Comparison of ENCODE assay signal across 16 mouse cellular contexts in genomic region chr7:17073513-17073903, GRCm38 (mm10). TPM values are rescaled to one million over a fixed set of nuclear protein-coding genes. Genes with fewer than 3 reads are reported as not detected.
DNase-seq lines count a peak whose midpoint lies in the region; ATAC-seq lines count a peak whose summit lies in the region.
"Had no signal": no experiment of that assay in that cellular context is flagged by ENCODE, and none has a peak within 500 bp of the region (broad histone marks: within the 10 kb centered on the region; RNA-seq: fewer than 3 reads in every experiment).

No protein-coding gene starts in this region.

- H3K9ac ChIP-seq in hindbrain, embryonic 16.5 days (ENCODE audit: low read depth, low read length): no peak overlapping the region
- H3K9ac ChIP-seq in hindbrain, embryonic 12.5 days: no peak overlapping the region
- H3K9ac ChIP-seq in neural tube, embryonic 14.5 days (replicated peaks; ENCODE audit: low read depth, low read length): no peak overlapping the region
- H3K9ac ChIP-seq in liver, embryonic 16.5 days (ENCODE audit: low read depth, low read length): no peak overlapping the region
- H3K9ac ChIP-seq in neural tube, embryonic 15.5 days (replicated peaks): no peak overlapping the region
- H3K9ac ChIP-seq: heart, embryonic 15.5 days; intestine, embryonic 15.5 days; neural tube, embryonic 13.5 days; stomach, embryonic 15.5 days had no signal

- H3K27ac ChIP-seq in hindbrain, embryonic 16.5 days (ENCODE audit: low read depth, low read length): no peak overlapping the region
- H3K27ac ChIP-seq in hindbrain, embryonic 12.5 days: no peak overlapping the region
- no peak overlapping the region for H3K27ac ChIP-seq in neural tube, embryonic 14.5 days (ENCODE audit: low read depth, low read length)
- peak overlapping the region; percentile 90; the same call in 1 of the 2 replicates for H3K27ac ChIP-seq in liver, embryonic 16.5 days (ENCODE audit: low read length)
- H3K27ac ChIP-seq in neural tube, embryonic 15.5 days (replicated peaks): no peak overlapping the region
- H3K27ac ChIP-seq: embryonic facial prominence, embryonic 10.5 days; heart, embryonic 15.5 days; intestine, embryonic 15.5 days; neural tube, embryonic 13.5 days; stomach, embryonic 15.5 days had no signal

- whole genome bisulfite sequencing in hindbrain, embryonic 16.5 days: 63% methylated on average over 5 of the region's 5 CpGs
- 60% methylated on average over 5 of the region's 5 CpGs for WGBS in hindbrain, embryonic 12.5 days
- 59% methylated on average over 5 of the region's 5 CpGs for WGBS in neural tube, embryonic 14.5 days
- WGBS in liver, embryonic 16.5 days (ENCODE audit: insufficient replicate concordance): 49% methylated on average over 5 of the region's 5 CpGs
- WGBS in neural tube, embryonic 15.5 days: 62% methylated on average over 5 of the region's 5 CpGs

- H3K4me1 ChIP-seq in hindbrain, embryonic 16.5 days (ENCODE audit: control insufficient read depth, insufficient read depth, low read depth, low read length): peaks cover 4% of the 10 kb centered on the region; the same call in 1 of the 2 replicates
- no peaks in the 10 kb centered on the region for H3K4me1 ChIP-seq in hindbrain, embryonic 12.5 days
- H3K4me1 ChIP-seq in neural tube, embryonic 14.5 days (ENCODE audit: control insufficient read depth, insufficient read depth, low read length): no peaks in the 10 kb centered on the region
- H3K4me1 ChIP-seq in liver, embryonic 16.5 days (ENCODE audit: control insufficient read depth, low read depth, low read length): peaks cover 7% of the 10 kb centered on the region
- no peaks in the 10 kb centered on the region for H3K4me1 ChIP-seq in neural tube, embryonic 15.5 days
- H3K4me1 ChIP-seq: embryonic facial prominence, embryonic 10.5 days; heart, embryonic 15.5 days; neural tube, embryonic 13.5 days; stomach, embryonic 15.5 days had no signal

- DNase-seq in neural tube, embryonic 10.5 days (ENCODE audit: extremely low spot score, low spot score): no peak
- no peak for DNase-seq in gastrocnemius, postnatal 36 days

- no peak overlapping the region for H3K4me2 ChIP-seq in hindbrain, embryonic 16.5 days (ENCODE audit: low read length)
- H3K4me2 ChIP-seq in hindbrain, embryonic 12.5 days (replicated peaks): no peak overlapping the region
- H3K4me2 ChIP-seq in neural tube, embryonic 14.5 days (ENCODE audit: low read depth, low read length): no peak overlapping the region
- no peak overlapping the region for H3K4me2 ChIP-seq in liver, embryonic 16.5 days (ENCODE audit: low read depth, low read length)
- H3K4me2 ChIP-seq in neural tube, embryonic 15.5 days: no peak overlapping the region
- H3K4me2 ChIP-seq: heart, embryonic 15.5 days; intestine, embryonic 15.5 days had no signal

- no peaks in the 10 kb centered on the region for H3K9me3 ChIP-seq in hindbrain, embryonic 16.5 days (ENCODE audit: control insufficient read depth, low read length)
- 0 out of 2 replicates have a peak, but pooled peaks cover 7% of the 10 kb centered on the region for H3K9me3 ChIP-seq in hindbrain, embryonic 12.5 days (replicated peaks)
- no peaks in the 10 kb centered on the region for H3K9me3 ChIP-seq in neural tube, embryonic 14.5 days (ENCODE audit: control insufficient read depth, low read length)
- no peaks in the 10 kb centered on the region; the same call in 1 of the 2 replicates for H3K9me3 ChIP-seq in liver, embryonic 16.5 days (replicated peaks; ENCODE audit: control insufficient read depth, low read length)
- H3K9me3 ChIP-seq in neural tube, embryonic 15.5 days (replicated peaks): no peaks in the 10 kb centered on the region
- H3K9me3 ChIP-seq: embryonic facial prominence, embryonic 10.5 days; heart, embryonic 15.5 days; intestine, embryonic 15.5 days; neural tube, embryonic 13.5 days; stomach, embryonic 15.5 days had no signal

- intact Hi-C loops in gastrocnemius, postnatal 36 days (cut with DNase I): no loop called here

- no peak overlapping the region for H3K4me3 ChIP-seq in hindbrain, embryonic 16.5 days (ENCODE audit: low read length)
- H3K4me3 ChIP-seq in hindbrain, embryonic 12.5 days: no peak overlapping the region
- H3K4me3 ChIP-seq in neural tube, embryonic 14.5 days (ENCODE audit: low read depth, low read length): no peak overlapping the region
- no peak overlapping the region for H3K4me3 ChIP-seq in liver, embryonic 16.5 days (ENCODE audit: low read depth, low read length)
- no peak overlapping the region for H3K4me3 ChIP-seq in neural tube, embryonic 15.5 days (replicated peaks)
- H3K4me3 ChIP-seq: embryonic facial prominence, embryonic 10.5 days; heart, embryonic 15.5 days; intestine, embryonic 15.5 days; stomach, embryonic 15.5 days had no signal

- 0 out of 2 replicates have a peak, but pooled peaks cover 2% of the 10 kb centered on the region for H3K27me3 ChIP-seq in hindbrain, embryonic 16.5 days (replicated peaks; ENCODE audit: control insufficient read depth, insufficient read depth, low read length)
- peaks cover 2% of the 10 kb centered on the region; the same call in 1 of the 2 replicates for H3K27me3 ChIP-seq in hindbrain, embryonic 12.5 days
- H3K27me3 ChIP-seq in neural tube, embryonic 14.5 days (ENCODE audit: control insufficient read depth, insufficient read depth, low read length): no peaks in the 10 kb centered on the region
- H3K27me3 ChIP-seq in liver, embryonic 16.5 days (ENCODE audit: control insufficient read depth, insufficient read depth, low read depth, low read length): no peaks in the 10 kb centered on the region
- H3K27me3 ChIP-seq in neural tube, embryonic 15.5 days (replicated peaks): no peaks in the 10 kb centered on the region
- H3K27me3 ChIP-seq: intestine, embryonic 15.5 days; stomach, embryonic 15.5 days had no signal

- peak; percentile 50 for ATAC-seq in hindbrain, embryonic 16.5 days
- no peak for ATAC-seq in hindbrain, embryonic 12.5 days (ENCODE audit: low FRiP score)
- 0 out of 2 replicates have a peak, but pooled peaks have one; percentile 9 for ATAC-seq in neural tube, embryonic 14.5 days (ENCODE audit: low read depth)
- no peak for ATAC-seq in liver, embryonic 16.5 days (ENCODE audit: low read depth)
- peak; percentile 45; the same call in 1 of the 2 replicates for ATAC-seq in neural tube, embryonic 15.5 days (ENCODE audit: low FRiP score)
- ATAC-seq in monocyte, adult 5-6 weeks (replicated peaks; ENCODE audit: insufficient number of reproducible peaks, low FRiP score, low TSS enrichment, poor library complexity, severe bottlenecking): no peak

- H3K36me3 ChIP-seq in hindbrain, embryonic 16.5 days (ENCODE audit: control insufficient read depth, insufficient read depth, low read length): no peaks in the 10 kb centered on the region
- no peaks in the 10 kb centered on the region for H3K36me3 ChIP-seq in hindbrain, embryonic 12.5 days
- H3K36me3 ChIP-seq in neural tube, embryonic 14.5 days (ENCODE audit: control insufficient read depth, insufficient read depth, low read length): no peaks in the 10 kb centered on the region
- H3K36me3 ChIP-seq in liver, embryonic 16.5 days (ENCODE audit: control insufficient read depth, insufficient read depth): no peaks in the 10 kb centered on the region
- H3K36me3 ChIP-seq in neural tube, embryonic 15.5 days: no peaks in the 10 kb centered on the region
- H3K36me3 ChIP-seq: embryonic facial prominence, embryonic 10.5 days; heart, embryonic 15.5 days; intestine, embryonic 15.5 days; neural tube, embryonic 13.5 days; stomach, embryonic 15.5 days had no signal

RNA-seq across cellular contexts. Expression of gene Psg16, which starts 0.3 kb away (rescaled TPM):
- 5.0 and 5.6 TPM in 2 replicates for polyA plus RNA-seq in hindbrain, embryonic 16.5 days (2015; fragmentation: Nextera tagmentation; extraction: Ambion mirVana)
- polyA plus RNA-seq in hindbrain, embryonic 12.5 days (2016; fragmentation: Nextera tagmentation; extraction: Ambion mirVana): 0.26 and 0.36 TPM in 2 replicates
- polyA plus RNA-seq in neural tube, embryonic 14.5 days (2014; fragmentation: Nextera tagmentation; extraction: Ambion mirVana): 3.7 and 4.0 TPM in 2 replicates
- polyA plus RNA-seq in liver, embryonic 16.5 days (2015; fragmentation: Nextera tagmentation; extraction: Ambion mirVana): 0.20 and 0.25 TPM in 2 replicates
- polyA plus RNA-seq in neural tube, embryonic 15.5 days (2015; fragmentation: Nextera tagmentation; extraction: Ambion mirVana): 2.7 and 2.9 TPM in 2 replicates
- 0.19 to 0.64 TPM (median 0.29 TPM) in 3 replicates for total RNA-seq in monocyte, adult 5-6 weeks (2017)
- under 1 TPM; 0.07 to 0.13 TPM for total RNA-seq in gastrocnemius, postnatal 36 days (2021)
- total RNA-seq: liver, adult 2 months had no signal
- polyA plus RNA-seq: C2C12; gonadal fat pad, adult 2 months; liver, adult 2 months had no signal

RNA-seq across cellular contexts. Expression of gene Hif3a, which starts 11.3 kb away (rescaled TPM):
- 6.9 and 8.9 TPM in 2 replicates for polyA plus RNA-seq in hindbrain, embryonic 16.5 days (2015; fragmentation: Nextera tagmentation; extraction: Ambion mirVana)
- polyA plus RNA-seq in hindbrain, embryonic 12.5 days (2016; fragmentation: Nextera tagmentation; extraction: Ambion mirVana): 7.9 and 9.5 TPM in 2 replicates
- polyA plus RNA-seq in neural tube, embryonic 14.5 days (2014; fragmentation: Nextera tagmentation; extraction: Ambion mirVana): 2.7 and 4.4 TPM in 2 replicates
- polyA plus RNA-seq in liver, embryonic 16.5 days (2015; fragmentation: Nextera tagmentation; extraction: Ambion mirVana): 36.0 and 43.3 TPM in 2 replicates
- polyA plus RNA-seq in neural tube, embryonic 15.5 days (2015; fragmentation: Nextera tagmentation; extraction: Ambion mirVana): 5.3 and 11.7 TPM in 2 replicates
- total RNA-seq in monocyte, adult 5-6 weeks (2017): not detected in 3 replicates
- total RNA-seq in gastrocnemius, postnatal 36 days (2021): 1 to 10 TPM; 1.2 to 1.3 TPM
- polyA plus RNA-seq: C2C12 had no signal

RNA-seq across cellular contexts. Expression of gene Ppp5c, which starts 45.8 kb away (rescaled TPM):
- 132 and 138 TPM in 2 replicates for polyA plus RNA-seq in hindbrain, embryonic 16.5 days (2015; fragmentation: Nextera tagmentation; extraction: Ambion mirVana)
- polyA plus RNA-seq in hindbrain, embryonic 12.5 days (2016; fragmentation: Nextera tagmentation; extraction: Ambion mirVana): 101 and 102 TPM in 2 replicates
- polyA plus RNA-seq in neural tube, embryonic 14.5 days (2014; fragmentation: Nextera tagmentation; extraction: Ambion mirVana): 121 TPM in 2 replicates
- polyA plus RNA-seq in liver, embryonic 16.5 days (2015; fragmentation: Nextera tagmentation; extraction: Ambion mirVana): 38.0 and 38.6 TPM in 2 replicates
- 128 TPM in 2 replicates for polyA plus RNA-seq in neural tube, embryonic 15.5 days (2015; fragmentation: Nextera tagmentation; extraction: Ambion mirVana)
- 25.8 to 48.8 TPM (median 35.1 TPM) in 3 replicates for total RNA-seq in monocyte, adult 5-6 weeks (2017)
- 10 to 100 TPM; 62.4 to 62.7 TPM for total RNA-seq in gastrocnemius, postnatal 36 days (2021)

Comparison
In these comparisons a context has a peak if more than half of its experiments do, and no peak if none do; other contexts are left out.
1. ATAC-seq: peak in hindbrain, embryonic 16.5 days (single experiment), neural tube, embryonic 14.5 days (single experiment) and neural tube, embryonic 15.5 days (single experiment); none in hindbrain, embryonic 12.5 days (single experiment), liver, embryonic 16.5 days (single experiment) and monocyte, adult 5-6 weeks (single experiment).